Mouse (Mus musculus) midbrain, embryonic 11.5 days (tissue): ENCODE measurements at regions not wholly inside any gene's neighbourhood (a gene's known extent, or its start where the extent isn't known, plus 50 kb on each side); places are given as distances from the start of the nearest gene placed in this dataset.
A peak's percentile ranks its signal among the peaks of the same experiment; 100 is the strongest.

Experiments
- ATAC-seq: fragments of 200-750 bp; cut with Nextera tagmentation; 2 replicates; pipeline ENCODE4 v1.8.0; 2017; ENCODE audit warnings: moderate TSS enrichment, moderate library complexity; ENCODE audit not compliant: low FRiP score
- DNase-seq: peaks from one replicate; pipeline ENCODE4 v3.0.0; 2015; ENCODE audit warnings: low spot score; ENCODE audit errors: missing footprints
- H3K27ac ChIP-seq: fragments of 300-500 bp; sonication (generic); 2 replicates; pipeline ENCODE4 v1.5.1; 2014; ENCODE audit warnings: low read depth, low read length
- H3K27me3 ChIP-seq: fragments of 300-500 bp; sonication (generic); 2 replicates; pipeline ENCODE4 v1.6.1; 2014; ENCODE audit warnings: mild to moderate bottlenecking, low read length, moderate library complexity, mixed read lengths; ENCODE audit not compliant: control insufficient read depth, insufficient read depth
- H3K36me3 ChIP-seq: fragments of 300-500 bp; sonication (generic); 2 replicates; pipeline ENCODE4 v1.6.1; 2014; ENCODE audit warnings: mild to moderate bottlenecking, low read length, moderate library complexity, mixed read lengths; ENCODE audit not compliant: control insufficient read depth, insufficient read depth
- H3K4me1 ChIP-seq: fragments of 300-500 bp; sonication (generic); 2 replicates; pipeline ENCODE4 v1.6.1; 2014; ENCODE audit warnings: low read length; ENCODE audit not compliant: control insufficient read depth, insufficient read depth
- H3K4me2 ChIP-seq: fragments of 300-500 bp; sonication (generic); 2 replicates; pipeline ENCODE4 v1.6.1; 2014; ENCODE audit warnings: mild to moderate bottlenecking, moderate library complexity
- H3K4me3 ChIP-seq: fragments of 300-500 bp; sonication (generic); 2 replicates; pipeline ENCODE4 v1.5.1; 2014; ENCODE audit warnings: low read depth, low read length
- H3K9ac ChIP-seq: fragments of 300-500 bp; sonication (generic); 2 replicates; pipeline ENCODE4 v1.6.1; 2014; ENCODE audit warnings: low read length
- H3K9me3 ChIP-seq: fragments of 300-500 bp; sonication (generic); 2 replicates; pipeline ENCODE4 v1.6.1; 2016; ENCODE audit warnings: low read length; ENCODE audit not compliant: control insufficient read depth
- WGBS: fragments of 180-500 bp; shearing (Covaris S2); extraction: QIAGEN DNeasy Blood & Tissue Kit; methylation state at CpG from one replicate; pipeline ENCODE4 v1.1.7; 2014; 5-methylcytosine and 5-hydroxymethylcytosine counted together

DNA sequence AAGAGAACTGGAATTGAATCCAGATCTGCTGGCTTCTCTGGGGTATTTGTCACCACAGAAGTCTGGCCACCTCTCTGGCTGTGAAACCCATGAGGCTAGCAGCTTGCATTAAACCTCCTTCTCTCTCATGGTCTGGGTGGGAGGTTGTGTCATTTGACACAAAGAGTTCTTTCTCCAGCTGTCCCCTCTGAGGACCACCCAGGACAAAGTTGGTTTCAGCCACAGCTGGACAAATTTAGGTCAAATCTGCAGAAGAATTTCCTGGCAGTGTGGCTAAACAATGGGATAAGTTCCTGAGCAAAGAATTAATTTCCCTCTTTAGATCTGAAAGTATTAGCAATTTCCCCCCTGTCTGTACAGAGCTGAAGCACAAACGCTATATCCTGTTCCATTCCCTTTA lies 73.9 kb upstream of the Trib2 start:
- no peaks in the 10 kb centered on the region for H3K27me3 ChIP-seq
- H3K4me2 ChIP-seq, result no peak overlapping the region
- no peak overlapping the region for H3K27ac ChIP-seq
- no peak overlapping the region for H3K9ac ChIP-seq
- peaks cover 3% of the 10 kb centered on the region for H3K4me1 ChIP-seq
- 0 out of 2 replicates have a peak, but pooled peaks have one; percentile 38 for ATAC-seq
- H3K36me3 ChIP-seq, result no peaks in the 10 kb centered on the region
- H3K9me3 ChIP-seq, result no peaks in the 10 kb centered on the region
- H3K4me3 ChIP-seq, result no peak overlapping the region
- WGBS, result 33% methylated on average over 1 of the region's 1 CpGs
- DNase-seq, result no peak

DNA sequence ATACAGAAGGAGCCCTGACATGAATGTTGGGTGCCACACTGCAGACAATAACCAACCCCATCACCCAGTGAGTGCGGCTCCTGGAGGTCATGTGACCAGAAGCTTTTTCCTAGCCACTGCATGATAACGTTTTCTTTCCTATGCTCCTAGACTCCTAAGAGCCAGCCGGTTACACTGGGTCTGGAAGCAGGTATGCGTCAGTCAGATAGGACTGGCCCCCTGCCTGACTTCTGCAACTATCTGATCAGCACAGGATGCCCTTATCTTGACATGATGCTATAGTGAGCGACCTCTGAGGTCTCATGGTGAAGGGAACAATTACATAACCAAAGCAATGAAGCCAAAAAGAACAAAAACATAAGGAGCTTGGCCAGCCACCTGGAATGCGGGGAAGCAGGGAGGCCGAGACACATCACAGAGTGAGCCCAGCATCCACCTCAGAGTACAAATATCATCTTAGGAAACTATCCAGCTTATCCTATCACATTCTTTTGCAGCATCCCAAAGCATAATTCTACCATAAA lies 63.2 kb upstream of the Trib2 start:
- Histone ChIP-seq H3K27ac (no peak overlapping the region), H3K9me3 (no peaks in the 10 kb centered on the region), H3K27me3 (no peaks in the 10 kb centered on the region), H3K36me3 (no peaks in the 10 kb centered on the region), H3K4me1 (no peaks in the 10 kb centered on the region), H3K4me2 (no peak overlapping the region), H3K4me3 (no peak overlapping the region), H3K9ac (no peak overlapping the region)
- ATAC-seq (no peak), DNase-seq (no peak)
- WGBS, result 81% methylated on average over 7 of the region's 7 CpGs
